Mouse (Mus musculus): ENCODE measurements around the gene Eif3g. TPM values are rescaled to one million over a fixed set of nuclear protein-coding genes. Genes with fewer than 3 reads are reported as not detected.

The Eif3g gene
- polyA plus RNA-seq (2016; fragmentation: Nextera tagmentation; extraction: Ambion mirVana): 298 and 321 TPM in 2 replicates

GRCm38 (mm10) chr9:20898511-20899073 is at the start of gene Eif3g:
TSS of gene Eif3g (minus strand) at chr9:20898623.
- Histone ChIP-seq H3K4me2 (replicated peaks) (peak within 1 kb of the TSS; percentile 99), H3K4me1 (peaks cover 14% of the 10 kb centered on the region), H3K27me3 (no peaks in the 10 kb centered on the region), H3K9me3 (no peaks in the 10 kb centered on the region), H3K4me3 (peak within 1 kb of the TSS; percentile 99), H3K9ac (replicated peaks) (peak within 1 kb of the TSS; percentile 89), H3K36me3 (peaks cover 34% of the 10 kb centered on the region), H3K27ac (replicated peaks) (peak within 1 kb of the TSS; percentile 11; the same call in 1 of the 2 replicates)
- ATAC-seq (ENCODE audit: low FRiP score, low read depth): peak; percentile 86
- WGBS: 6% methylated on average over 34 of the region's 34 CpGs

- 85% methylated on average over 16 of the region's 16 CpGs for WGBS
- Histone ChIP-seq H3K27ac (replicated peaks) (no peak overlapping the region), H3K9ac (replicated peaks) (no peak overlapping the region), H3K4me2 (replicated peaks) (no peak overlapping the region), H3K4me3 (no peak overlapping the region), H3K9me3 (no peaks in the 10 kb centered on the region), H3K27me3 (no peaks in the 10 kb centered on the region), H3K36me3 (peaks cover 11% of the 10 kb centered on the region), H3K4me1 (peaks cover 18% of the 10 kb centered on the region)
- no peak for ATAC-seq (ENCODE audit: low FRiP score, low read depth)
These were observed 47.9 kb upstream of the Eif3g start for GRCm38 (mm10) chr9:20946066-20946880.

- Histone ChIP-seq H3K27ac (replicated peaks) (no peak overlapping the region), H3K9ac (replicated peaks) (no peak overlapping the region), H3K27me3 (no peaks in the 10 kb centered on the region), H3K9me3 (no peaks in the 10 kb centered on the region), H3K4me2 (replicated peaks) (no peak overlapping the region), H3K4me3 (no peak overlapping the region), H3K4me1 (peaks cover 12% of the 10 kb centered on the region), H3K36me3 (peaks cover 26% of the 10 kb centered on the region)
- 81% methylated on average over 4 of the region's 4 CpGs for WGBS
- no peak for ATAC-seq (ENCODE audit: low FRiP score, low read depth)
These were observed 46.4 kb upstream of the Eif3g start for GRCm38 (mm10) chr9:20944697-20945370.

GRCm38 (mm10) chr9:20943911-20944310 is 45.5 kb upstream of the Eif3g start:
- WGBS: 19% methylated on average over 2 of the region's 2 CpGs
- H3K27me3 ChIP-seq: no peaks in the 10 kb centered on the region
- H3K9me3 ChIP-seq: no peaks in the 10 kb centered on the region
- peaks cover 35% of the 10 kb centered on the region for H3K36me3 ChIP-seq
- no peak overlapping the region for H3K4me2 ChIP-seq (replicated peaks)
- peaks cover 12% of the 10 kb centered on the region for H3K4me1 ChIP-seq
- H3K27ac ChIP-seq (replicated peaks): no peak overlapping the region
- no peak for ATAC-seq (ENCODE audit: low FRiP score, low read depth)
- H3K9ac ChIP-seq (replicated peaks): 0 out of 2 replicates have a peak overlapping the region, but pooled peaks have one; percentile 0
- no peak overlapping the region for H3K4me3 ChIP-seq

GRCm38 (mm10) chr9:20943396-20943795 is 45.0 kb upstream of the Eif3g start:
- Histone ChIP-seq H3K36me3 (peaks cover 40% of the 10 kb centered on the region), H3K4me1 (peaks cover 12% of the 10 kb centered on the region)
- 93% methylated on average over 7 of the region's 7 CpGs for WGBS

GRCm38 (mm10) chr9:20923258-20923657 is 24.8 kb upstream of the Eif3g start:
- H3K4me1 ChIP-seq: no peaks in the 10 kb centered on the region
- H3K9me3 ChIP-seq: no peaks in the 10 kb centered on the region
- no peak overlapping the region for H3K9ac ChIP-seq (replicated peaks)
- H3K27ac ChIP-seq (replicated peaks): no peak overlapping the region
- no peak for ATAC-seq (ENCODE audit: low FRiP score, low read depth)
- WGBS: 95% methylated on average over 3 of the region's 3 CpGs
- no peaks in the 10 kb centered on the region for H3K27me3 ChIP-seq
- no peak overlapping the region for H3K4me2 ChIP-seq (replicated peaks)
- peaks cover 98% of the 10 kb centered on the region for H3K36me3 ChIP-seq
- no peak overlapping the region for H3K4me3 ChIP-seq

More at GRCm38 (mm10) chr9:20943396-20943795, 45.0 kb upstream of the Eif3g start:
- Histone ChIP-seq H3K27me3 (no peaks in the 10 kb centered on the region), H3K9ac (replicated peaks) (no peak overlapping the region), H3K4me3 (no peak overlapping the region), H3K9me3 (no peaks in the 10 kb centered on the region), H3K27ac (replicated peaks) (no peak overlapping the region), H3K4me2 (replicated peaks) (no peak overlapping the region)
- ATAC-seq (ENCODE audit: low FRiP score, low read depth): no peak

- Histone ChIP-seq H3K27me3 (no peaks in the 10 kb centered on the region), H3K4me1 (no peaks in the 10 kb centered on the region), H3K9ac (replicated peaks) (no peak overlapping the region), H3K27ac (replicated peaks) (no peak overlapping the region), H3K9me3 (no peaks in the 10 kb centered on the region), H3K4me3 (no peak overlapping the region), H3K36me3 (peaks cover 100% of the 10 kb centered on the region), H3K4me2 (replicated peaks) (no peak overlapping the region)
- WGBS: 94% methylated on average over 4 of the region's 4 CpGs
- no peak for ATAC-seq (ENCODE audit: low FRiP score, low read depth)
These were observed 17.7 kb upstream of the Eif3g start for GRCm38 (mm10) chr9:20916160-20916559.

GRCm38 (mm10) chr9:20909948-20910347 is 11.5 kb upstream of the Eif3g start:
- Histone ChIP-seq H3K27me3 (no peaks in the 10 kb centered on the region), H3K9ac (replicated peaks) (no peak overlapping the region), H3K4me3 (no peak overlapping the region), H3K9me3 (no peaks in the 10 kb centered on the region), H3K4me1 (no peaks in the 10 kb centered on the region), H3K4me2 (replicated peaks) (no peak overlapping the region), H3K27ac (replicated peaks) (no peak overlapping the region), H3K36me3 (peaks cover 99% of the 10 kb centered on the region)
- no peak for ATAC-seq (ENCODE audit: low FRiP score, low read depth)
- 94% methylated on average over 9 of the region's 9 CpGs for WGBS

- no peak overlapping the region for H3K9ac ChIP-seq (replicated peaks)
- H3K27ac ChIP-seq (replicated peaks): no peak overlapping the region
- H3K4me2 ChIP-seq (replicated peaks): no peak overlapping the region
- no peaks in the 10 kb centered on the region for H3K9me3 ChIP-seq
- no peak overlapping the region for H3K4me3 ChIP-seq
- peaks cover 30% of the 10 kb centered on the region for H3K36me3 ChIP-seq
- no peak for ATAC-seq (ENCODE audit: low FRiP score, low read depth)
- H3K4me1 ChIP-seq: peaks cover 9% of the 10 kb centered on the region
- WGBS: 42% methylated on average over 6 of the region's 6 CpGs
- no peaks in the 10 kb centered on the region for H3K27me3 ChIP-seq
These were observed 3.7 kb upstream of the Eif3g start for GRCm38 (mm10) chr9:20902174-20902491.

- Histone ChIP-seq H3K36me3 (peaks cover 29% of the 10 kb centered on the region), H3K27ac (replicated peaks) (no peak overlapping the region), H3K4me3 (no peak overlapping the region), H3K9ac (replicated peaks) (no peak overlapping the region), H3K4me1 (peaks cover 14% of the 10 kb centered on the region), H3K27me3 (no peaks in the 10 kb centered on the region), H3K4me2 (replicated peaks) (no peak overlapping the region), H3K9me3 (no peaks in the 10 kb centered on the region)
- 21% methylated on average over 13 of the region's 13 CpGs for WGBS
- no peak for ATAC-seq (ENCODE audit: low FRiP score, low read depth)
These were observed 3.2 kb upstream of the Eif3g start for GRCm38 (mm10) chr9:20901466-20902173.

- H3K27ac ChIP-seq (replicated peaks): peak overlapping the region; percentile 11; the same call in 1 of the 2 replicates
- peak; percentile 64 for ATAC-seq (ENCODE audit: low FRiP score, low read depth)
- peak overlapping the region; percentile 99 for H3K4me3 ChIP-seq
- H3K9me3 ChIP-seq: no peaks in the 10 kb centered on the region
- no peaks in the 10 kb centered on the region for H3K27me3 ChIP-seq
- H3K9ac ChIP-seq (replicated peaks): peak overlapping the region; percentile 89
- H3K4me2 ChIP-seq (replicated peaks): peak overlapping the region; percentile 99
- H3K36me3 ChIP-seq: peaks cover 40% of the 10 kb centered on the region
- WGBS: 9% methylated on average over 25 of the region's 39 CpGs
- H3K4me1 ChIP-seq: peaks cover 14% of the 10 kb centered on the region
These were observed 500 bp downstream of the Eif3g start for GRCm38 (mm10) chr9:20897736-20898510.

Data from midbrain, embryonic 12.5 days (tissue).